ENCODE assay signal across 24 mouse cellular contexts in the genomic region with DNA sequence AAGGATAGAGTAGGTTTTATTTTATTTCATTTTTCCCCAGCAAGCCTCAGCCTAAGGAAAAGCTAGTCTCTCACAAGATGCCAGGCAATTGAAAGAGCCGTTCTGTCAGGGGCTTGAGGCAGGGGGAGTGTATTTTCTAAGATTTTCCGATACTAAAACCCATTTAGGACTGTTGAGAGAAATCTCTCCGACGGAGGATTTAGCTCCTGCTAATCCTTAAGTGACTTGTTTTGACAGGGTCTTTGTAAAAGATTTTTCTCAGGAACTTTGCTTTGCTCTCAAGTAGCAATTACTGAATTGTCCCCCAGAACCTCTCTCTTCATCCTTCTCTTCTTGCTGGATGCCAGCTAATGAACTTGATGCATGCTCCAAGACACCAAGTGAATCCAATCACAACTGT.
DNase-seq lines count a peak whose midpoint lies in the region; ATAC-seq lines count a peak whose summit lies in the region.
"Had no signal": no experiment of that assay in that cellular context is flagged by ENCODE, and none has a peak within 500 bp of the region (broad histone marks: within the 10 kb centered on the region; RNA-seq: fewer than 3 reads in every experiment).

No protein-coding gene starts in this region.

- no peak for ATAC-seq in forebrain, embryonic 15.5 days (replicated peaks)
- ATAC-seq in midbrain, embryonic 11.5 days (ENCODE audit: low FRiP score) = no peak
- ATAC-seq in midbrain, embryonic 16.5 days = no peak
- ATAC-seq: intestine, postnatal 0 days had no signal

- H3K4me2 ChIP-seq in forebrain, embryonic 15.5 days (replicated peaks) = no peak overlapping the region
- no peak overlapping the region for H3K4me2 ChIP-seq in midbrain, embryonic 11.5 days
- no peak overlapping the region for H3K4me2 ChIP-seq in midbrain, embryonic 16.5 days (ENCODE audit: low read length)
- H3K4me2 ChIP-seq: embryonic facial prominence, embryonic 15.5 days; limb, embryonic 12.5 days; liver, embryonic 15.5 days; lung, embryonic 15.5 days; neural tube, embryonic 13.5 days had no signal

- 24% methylated on average over 4 of the region's 4 CpGs for WGBS in forebrain, embryonic 10.5 days
- WGBS in forebrain, embryonic 15.5 days = 6% methylated on average over 4 of the region's 4 CpGs
- WGBS in midbrain, embryonic 11.5 days = 7% methylated on average over 4 of the region's 4 CpGs
- 15% methylated on average over 4 of the region's 4 CpGs for WGBS in midbrain, embryonic 16.5 days

- peak overlapping the region; percentile 60; the same call in 1 of the 2 replicates for H3K27ac ChIP-seq in forebrain, embryonic 10.5 days
- H3K27ac ChIP-seq in forebrain, embryonic 15.5 days (replicated peaks) = no peak overlapping the region
- no peak overlapping the region for H3K27ac ChIP-seq in midbrain, embryonic 11.5 days (ENCODE audit: low read depth, low read length)
- H3K27ac ChIP-seq in midbrain, embryonic 16.5 days (ENCODE audit: low read length) = peak overlapping the region; percentile 6
- H3K27ac ChIP-seq: embryonic facial prominence, embryonic 15.5 days; limb, embryonic 12.5 days; liver, embryonic 15.5 days; lung, embryonic 15.5 days; neural tube, embryonic 13.5 days; stomach, postnatal 0 days had no signal

- intact Hi-C loops in heart, postnatal 10 days (cut with DNase I) = no loop called here

- H3K27me3 ChIP-seq in forebrain, embryonic 10.5 days (ENCODE audit: poor library complexity, severe bottlenecking) = peaks cover 58% of the 10 kb centered on the region
- H3K27me3 ChIP-seq in forebrain, embryonic 15.5 days = peaks cover 7% of the 10 kb centered on the region; the same call in 1 of the 2 replicates
- peaks cover 8% of the 10 kb centered on the region; the same call in 1 of the 2 replicates for H3K27me3 ChIP-seq in midbrain, embryonic 11.5 days (ENCODE audit: control insufficient read depth, insufficient read depth, low read length)
- H3K27me3 ChIP-seq in midbrain, embryonic 16.5 days (ENCODE audit: control insufficient read depth, insufficient read depth, low read depth, low read length) = no peaks in the 10 kb centered on the region
- H3K27me3 ChIP-seq: limb, embryonic 12.5 days; liver, embryonic 15.5 days; lung, embryonic 15.5 days; neural tube, embryonic 13.5 days had no signal

- no peak overlapping the region for H3K4me3 ChIP-seq in forebrain, embryonic 10.5 days
- no peak overlapping the region for H3K4me3 ChIP-seq in forebrain, embryonic 15.5 days
- no peak overlapping the region for H3K4me3 ChIP-seq in midbrain, embryonic 11.5 days (ENCODE audit: low read depth, low read length)
- no peak overlapping the region for H3K4me3 ChIP-seq in midbrain, embryonic 16.5 days (ENCODE audit: low read depth, low read length)
- H3K4me3 ChIP-seq: embryonic facial prominence, embryonic 15.5 days; limb, embryonic 12.5 days; liver, embryonic 15.5 days; lung, embryonic 15.5 days; neural tube, embryonic 13.5 days had no signal

- H3K4me1 ChIP-seq in forebrain, embryonic 10.5 days = peaks cover 33% of the 10 kb centered on the region
- H3K4me1 ChIP-seq in forebrain, embryonic 15.5 days = peaks cover 10% of the 10 kb centered on the region; the same call in 1 of the 2 replicates
- H3K4me1 ChIP-seq in midbrain, embryonic 11.5 days (ENCODE audit: control insufficient read depth, insufficient read depth, low read length) = peaks cover 16% of the 10 kb centered on the region
- H3K4me1 ChIP-seq in midbrain, embryonic 16.5 days (ENCODE audit: control insufficient read depth, insufficient read depth, low read length) = peaks cover 20% of the 10 kb centered on the region
- H3K4me1 ChIP-seq: liver, embryonic 15.5 days; lung, embryonic 15.5 days had no signal

- DNase-seq in forebrain, embryonic 10.5 days (ENCODE audit: extremely low spot score, low spot score) = no peak
- peak; percentile 22 for DNase-seq in retina, postnatal 1 day
- no peak for DNase-seq in retina, embryonic 14.5 days (ENCODE audit: low spot score)
- peak; percentile 86 for DNase-seq in midbrain, embryonic 11.5 days (ENCODE audit: low spot score, missing footprints)
- DNase-seq in layer of hippocampus, adult 8-10 months (ENCODE audit: low spot score in 2 of 2) = no peak
- no peak for DNase-seq in heart, postnatal 10 days
- DNase-seq: adrenal gland, adult 8-10 months; cerebellum, adult 8-10 months; cerebellum, postnatal 25 days; kidney, adult 9 months; kidney, postnatal 10 days; right cerebral cortex, postnatal 25 days; thymus, adult 2 months; thymus, postnatal 36 days had no signal

- H3K9me3 ChIP-seq in forebrain, embryonic 10.5 days = no peaks in the 10 kb centered on the region
- no peaks in the 10 kb centered on the region for H3K9me3 ChIP-seq in forebrain, embryonic 15.5 days
- no peaks in the 10 kb centered on the region for H3K9me3 ChIP-seq in midbrain, embryonic 11.5 days (ENCODE audit: control insufficient read depth, low read length)
- no peaks in the 10 kb centered on the region for H3K9me3 ChIP-seq in midbrain, embryonic 16.5 days (replicated peaks; ENCODE audit: control insufficient read depth, low read length, poor library complexity, severe bottlenecking)
- H3K9me3 ChIP-seq: embryonic facial prominence, embryonic 15.5 days; limb, embryonic 12.5 days; liver, embryonic 15.5 days; lung, embryonic 15.5 days; neural tube, embryonic 13.5 days had no signal

- H3K36me3 ChIP-seq in forebrain, embryonic 10.5 days (replicated peaks) = no peaks in the 10 kb centered on the region
- no peaks in the 10 kb centered on the region for H3K36me3 ChIP-seq in forebrain, embryonic 15.5 days
- no peaks in the 10 kb centered on the region for H3K36me3 ChIP-seq in midbrain, embryonic 11.5 days (ENCODE audit: control insufficient read depth, insufficient read depth, low read length)
- no peaks in the 10 kb centered on the region for H3K36me3 ChIP-seq in midbrain, embryonic 16.5 days (ENCODE audit: control insufficient read depth, insufficient read depth, low read length)
- H3K36me3 ChIP-seq: embryonic facial prominence, embryonic 15.5 days; G1E; limb, embryonic 12.5 days; liver, embryonic 15.5 days; lung, embryonic 15.5 days; neural tube, embryonic 13.5 days had no signal

- no peak overlapping the region for H3K9ac ChIP-seq in forebrain, embryonic 15.5 days (replicated peaks)
- no peak overlapping the region for H3K9ac ChIP-seq in midbrain, embryonic 11.5 days (ENCODE audit: low read length)
- H3K9ac ChIP-seq in midbrain, embryonic 16.5 days (ENCODE audit: low read depth, low read length) = peak overlapping the region; percentile 28; the same call in 1 of the 2 replicates
- H3K9ac ChIP-seq: embryonic facial prominence, embryonic 15.5 days; limb, embryonic 12.5 days; liver, embryonic 15.5 days; lung, embryonic 15.5 days; neural tube, embryonic 13.5 days had no signal

Comparison
In these comparisons a context has a peak if more than half of its experiments do, and no peak if none do; other contexts are left out.
1. DNase-seq: peak in retina, postnatal 1 day (single experiment) and midbrain, embryonic 11.5 days (single experiment); none in forebrain, embryonic 10.5 days (single experiment), retina, embryonic 14.5 days (single experiment), layer of hippocampus, adult 8-10 months (0 of 2) and heart, postnatal 10 days (0 of 2).
2. H3K27ac ChIP-seq: peak in forebrain, embryonic 10.5 days (single experiment) and midbrain, embryonic 16.5 days (single experiment); none in forebrain, embryonic 15.5 days (single experiment) and midbrain, embryonic 11.5 days (single experiment).